Mouse (Mus musculus): ENCODE measurements around the gene Tspan12. TPM values are rescaled to one million over a fixed set of nuclear protein-coding genes. Genes with fewer than 3 reads are reported as not detected.

The Tspan12 gene
- polyA plus RNA-seq, 1 experiment = 8.2 TPM

GRCm38 (mm10) chr6:21818107-21818807 lies 34.1 kb downstream of the Tspan12 start:
- Histone ChIP-seq H3ac (ENCODE audit: control insufficient read depth, insufficient read length, low read depth) (no peak overlapping the region), H3K27me3 (ENCODE audit: control insufficient read depth, insufficient read depth, insufficient read length) (no peaks in the 10 kb centered on the region), H3K79me2 (ENCODE audit: control insufficient read depth, insufficient read depth) (no peaks in the 10 kb centered on the region), H3K36me3 (ENCODE audit: control insufficient read depth, insufficient read depth) (no peaks in the 10 kb centered on the region), H3K79me3 (ENCODE audit: low read depth) (no peaks in the 10 kb centered on the region), H3K4me3 (ENCODE audit: insufficient read depth, poor library complexity, severe bottlenecking) (no peak overlapping the region)
- TF ChIP-seq CEBPB (IDR thresholded peaks at IDR 0.05; ENCODE audit: low read depth) (no peak), MYOG (IDR thresholded peaks at IDR 0.05; ENCODE audit: control insufficient read depth, extremely low read depth, insufficient read length) (no peak), MAX (IDR thresholded peaks at IDR 0.05) (no peak), MYOD1 (IDR thresholded peaks at IDR 0.05; ENCODE audit: control insufficient read depth, insufficient read length, low read depth) (no peak), CTCF (IDR thresholded peaks at IDR 0.05; ENCODE audit: control insufficient read depth, insufficient read depth, insufficient read length) (no peak), FOSL1 (IDR thresholded peaks at IDR 0.05; ENCODE audit: insufficient read depth, low read length, poor library complexity, severe bottlenecking) (no peak), USF1 (IDR thresholded peaks at IDR 0.05; ENCODE audit: low read depth) (no peak)

DNA sequence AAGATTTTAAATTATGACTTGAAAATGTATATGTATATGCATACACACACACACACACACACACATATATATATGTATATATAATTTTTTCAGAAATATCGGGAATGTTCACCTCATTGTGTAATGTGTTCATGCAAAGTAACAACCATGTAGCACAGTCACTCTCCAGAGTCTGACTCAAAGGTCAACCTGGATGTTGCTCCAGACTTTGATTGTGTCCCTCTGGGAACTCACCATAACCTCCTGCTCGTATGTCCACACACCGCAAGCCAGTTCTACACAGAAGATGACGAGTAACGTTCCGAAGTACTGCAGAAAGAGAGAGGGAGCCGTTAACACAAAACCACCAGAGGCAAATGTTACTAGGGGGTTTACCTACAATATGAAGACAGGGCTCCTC lies 46.3 kb downstream of the Tspan12 start:
- Histone ChIP-seq H3K4me3 (ENCODE audit: insufficient read depth, poor library complexity, severe bottlenecking) (no peak overlapping the region), H3K36me3 (ENCODE audit: control insufficient read depth, insufficient read depth) (peaks cover 3% of the 10 kb centered on the region), H3K79me3 (ENCODE audit: low read depth) (no peaks in the 10 kb centered on the region), H3K79me2 (ENCODE audit: control insufficient read depth, insufficient read depth) (no peaks in the 10 kb centered on the region), H3K27me3 (ENCODE audit: control insufficient read depth, insufficient read depth, insufficient read length) (no peaks in the 10 kb centered on the region), H3ac (ENCODE audit: control insufficient read depth, insufficient read length, low read depth) (no peak overlapping the region)
- TF ChIP-seq MYOG (IDR thresholded peaks at IDR 0.05; ENCODE audit: control insufficient read depth, extremely low read depth, insufficient read length) = no peak
- no peak for TF ChIP-seq CEBPB (IDR thresholded peaks at IDR 0.05; ENCODE audit: low read depth)
- TF ChIP-seq MAX (IDR thresholded peaks at IDR 0.05) = no peak
- TF ChIP-seq USF1 (IDR thresholded peaks at IDR 0.05; ENCODE audit: low read depth) = no peak
- TF ChIP-seq MYOD1 (IDR thresholded peaks at IDR 0.05; ENCODE audit: control insufficient read depth, insufficient read length, low read depth) = no peak
- no peak for TF ChIP-seq CTCF (IDR thresholded peaks at IDR 0.05; ENCODE audit: control insufficient read depth, insufficient read depth, insufficient read length)

GRCm38 (mm10) chr6:21805013-21805570 lies 47.2 kb downstream of the Tspan12 start:
- no peaks in the 10 kb centered on the region for H3K27me3 ChIP-seq (ENCODE audit: control insufficient read depth, insufficient read depth, insufficient read length)
- H3K79me2 ChIP-seq (ENCODE audit: control insufficient read depth, insufficient read depth) = no peaks in the 10 kb centered on the region
- H3K79me3 ChIP-seq (ENCODE audit: low read depth) = no peaks in the 10 kb centered on the region
- no peak overlapping the region for H3ac ChIP-seq (ENCODE audit: control insufficient read depth, insufficient read length, low read depth)
- peaks cover 3% of the 10 kb centered on the region for H3K36me3 ChIP-seq (ENCODE audit: control insufficient read depth, insufficient read depth)
- TF ChIP-seq CTCF (IDR thresholded peaks at IDR 0.05; ENCODE audit: control insufficient read depth, insufficient read depth, insufficient read length) = no peak
- no peak for TF ChIP-seq MYOD1 (IDR thresholded peaks at IDR 0.05; ENCODE audit: control insufficient read depth, insufficient read length, low read depth)
- no peak for TF ChIP-seq USF1 (IDR thresholded peaks at IDR 0.05; ENCODE audit: low read depth)
- TF ChIP-seq CEBPB (IDR thresholded peaks at IDR 0.05; ENCODE audit: low read depth) = no peak
- no peak for TF ChIP-seq MYOG (IDR thresholded peaks at IDR 0.05; ENCODE audit: control insufficient read depth, extremely low read depth, insufficient read length)
- no peak for TF ChIP-seq MAX (IDR thresholded peaks at IDR 0.05)
- no peak for TF ChIP-seq FOSL1 (IDR thresholded peaks at IDR 0.05; ENCODE audit: insufficient read depth, low read length, poor library complexity, severe bottlenecking)
- H3K4me3 ChIP-seq (ENCODE audit: insufficient read depth, poor library complexity, severe bottlenecking) = no peak overlapping the region

DNA sequence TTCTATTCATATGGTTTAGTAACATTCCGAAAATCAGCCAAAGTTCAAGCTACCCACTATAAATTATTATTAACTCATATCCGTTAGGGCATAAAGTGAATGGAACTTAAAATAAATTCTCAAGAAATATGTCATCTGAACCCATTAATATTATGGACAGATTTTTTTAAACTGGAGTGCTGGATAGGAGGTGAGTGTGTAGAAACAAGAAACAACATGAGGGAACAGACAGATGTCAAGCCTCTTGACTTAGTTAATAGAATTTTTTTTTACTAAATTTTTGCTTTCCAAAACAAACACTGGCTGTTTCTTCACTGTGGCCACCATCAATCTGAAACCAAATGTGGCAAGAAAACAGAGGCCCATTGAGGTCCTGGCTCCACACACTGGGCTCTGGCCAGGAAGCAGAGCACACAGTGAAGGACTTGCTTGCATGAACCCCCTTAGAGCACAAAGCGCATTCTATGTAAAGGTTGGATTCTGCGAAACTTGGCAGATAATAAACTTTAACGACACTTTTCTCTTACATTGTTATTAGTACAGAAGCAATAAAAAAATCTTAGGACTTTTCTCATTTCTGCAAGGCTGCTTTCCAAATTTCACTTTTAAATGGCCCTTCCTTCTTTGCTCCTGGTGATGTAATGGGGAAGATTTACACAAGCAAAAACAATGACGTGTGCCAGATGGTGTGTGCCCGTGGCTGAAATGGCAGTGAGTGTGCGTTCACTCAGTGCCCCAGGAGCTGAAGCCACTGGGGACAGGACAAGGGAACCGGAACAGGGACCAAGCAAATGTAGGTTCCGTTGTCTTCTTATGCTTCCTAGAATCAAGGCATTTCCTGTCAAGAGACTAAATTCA lies 48.6 kb downstream of the Tspan12 start:
- Histone ChIP-seq H3K36me3 (ENCODE audit: control insufficient read depth, insufficient read depth) (peaks cover 3% of the 10 kb centered on the region), H3K79me2 (ENCODE audit: control insufficient read depth, insufficient read depth) (no peaks in the 10 kb centered on the region), H3K27me3 (ENCODE audit: control insufficient read depth, insufficient read depth, insufficient read length) (no peaks in the 10 kb centered on the region), H3K4me3 (ENCODE audit: insufficient read depth, poor library complexity, severe bottlenecking) (no peak overlapping the region), H3ac (ENCODE audit: control insufficient read depth, insufficient read length, low read depth) (no peak overlapping the region), H3K79me3 (ENCODE audit: low read depth) (no peaks in the 10 kb centered on the region)
- TF ChIP-seq MYOD1 (IDR thresholded peaks at IDR 0.05; ENCODE audit: control insufficient read depth, insufficient read length, low read depth) (no peak), CTCF (IDR thresholded peaks at IDR 0.05; ENCODE audit: control insufficient read depth, insufficient read depth, insufficient read length) (no peak), MAX (IDR thresholded peaks at IDR 0.05) (no peak), USF1 (IDR thresholded peaks at IDR 0.05; ENCODE audit: low read depth) (no peak)

GRCm38 (mm10) chr6:21798581-21798980 lies 53.7 kb downstream of the Tspan12 start:
- TF ChIP-seq MAX (IDR thresholded peaks at IDR 0.05) (no peak), CTCF (IDR thresholded peaks at IDR 0.05; ENCODE audit: control insufficient read depth, insufficient read depth, insufficient read length) (no peak), FOSL1 (IDR thresholded peaks at IDR 0.05; ENCODE audit: insufficient read depth, low read length, poor library complexity, severe bottlenecking) (no peak), MYOD1 (IDR thresholded peaks at IDR 0.05; ENCODE audit: control insufficient read depth, insufficient read length, low read depth) (no peak)
- Histone ChIP-seq H3K27me3 (ENCODE audit: control insufficient read depth, insufficient read depth, insufficient read length) (no peaks in the 10 kb centered on the region), H3K36me3 (ENCODE audit: control insufficient read depth, insufficient read depth) (peaks cover 4% of the 10 kb centered on the region), H3K79me3 (ENCODE audit: low read depth) (no peaks in the 10 kb centered on the region), H3ac (ENCODE audit: control insufficient read depth, insufficient read length, low read depth) (no peak overlapping the region), H3K79me2 (ENCODE audit: control insufficient read depth, insufficient read depth) (no peaks in the 10 kb centered on the region), H3K4me3 (ENCODE audit: insufficient read depth, poor library complexity, severe bottlenecking) (no peak overlapping the region)

Measured in C2C12 (cell line).